Mouse (Mus musculus): ENCODE measurements at regions not wholly inside any gene's neighbourhood (a gene's known extent, or its start where the extent isn't known, plus 50 kb on each side); places are given as distances from the start of the nearest gene placed in this dataset.

DNA sequence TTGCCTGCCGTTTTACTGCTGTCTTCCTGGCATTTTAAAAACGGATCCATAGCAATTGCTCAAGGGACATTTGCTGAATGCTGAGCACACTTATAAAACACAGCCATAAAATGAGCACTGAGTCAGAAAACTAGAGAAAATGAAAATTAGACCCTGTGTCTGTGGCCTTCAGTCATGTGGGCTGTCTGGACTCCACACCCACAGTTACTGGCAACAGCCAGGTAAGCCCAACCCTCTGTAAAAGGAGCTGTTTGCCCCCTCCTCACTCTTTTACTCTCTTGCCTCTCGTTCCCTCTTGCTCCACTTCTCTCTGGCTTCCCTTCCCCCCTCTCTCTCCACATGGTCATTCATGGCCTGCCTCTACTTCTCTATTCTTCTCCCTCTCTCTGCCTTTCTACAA is 2169.9 kb downstream of the 9330182O14Rik start:
- no peak for DNase-seq (ENCODE audit: low read depth, low spot score)

DNA sequence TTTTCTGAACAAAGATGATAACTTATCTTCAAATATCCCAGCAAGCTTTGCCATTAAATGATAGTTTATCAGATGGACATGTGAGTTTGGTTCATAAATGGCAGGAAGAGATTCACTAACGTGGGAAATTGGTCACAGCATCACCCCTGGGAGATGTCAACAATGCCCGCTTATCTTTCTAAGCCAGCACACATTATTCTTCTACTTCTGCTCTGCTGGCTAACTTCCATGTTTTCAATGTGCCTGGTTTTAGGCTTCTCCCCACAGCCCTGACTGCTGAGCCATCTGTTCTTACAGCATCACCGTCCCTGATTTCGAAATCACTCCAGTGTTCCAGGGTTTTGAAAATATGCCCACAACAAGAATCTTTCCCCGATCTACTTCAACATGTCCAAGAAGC is 2175.4 kb downstream of the 9330182O14Rik start:
- DNase-seq (ENCODE audit: low read depth, low spot score): no peak

DNA sequence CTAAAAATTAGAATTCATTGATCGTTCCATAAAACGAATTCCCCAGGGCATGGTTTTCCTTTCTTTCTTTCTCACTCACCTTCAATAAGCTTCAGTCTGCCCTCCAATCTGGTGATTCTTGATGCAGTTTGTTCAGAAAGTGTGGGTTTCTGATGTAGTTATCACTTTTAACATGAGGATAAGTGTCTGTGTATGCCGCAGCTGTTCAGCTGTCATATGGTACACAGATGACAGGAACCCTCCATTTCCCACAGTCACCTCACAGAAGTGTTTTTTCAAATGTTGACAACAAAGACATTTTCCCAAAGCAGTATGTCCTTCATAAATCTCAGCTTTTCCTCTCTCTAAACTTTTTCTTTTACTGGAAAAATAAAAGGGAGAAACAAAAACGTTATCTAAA is 2177.0 kb downstream of the 9330182O14Rik start:
- no peak for DNase-seq (ENCODE audit: low read depth, low spot score)

DNA sequence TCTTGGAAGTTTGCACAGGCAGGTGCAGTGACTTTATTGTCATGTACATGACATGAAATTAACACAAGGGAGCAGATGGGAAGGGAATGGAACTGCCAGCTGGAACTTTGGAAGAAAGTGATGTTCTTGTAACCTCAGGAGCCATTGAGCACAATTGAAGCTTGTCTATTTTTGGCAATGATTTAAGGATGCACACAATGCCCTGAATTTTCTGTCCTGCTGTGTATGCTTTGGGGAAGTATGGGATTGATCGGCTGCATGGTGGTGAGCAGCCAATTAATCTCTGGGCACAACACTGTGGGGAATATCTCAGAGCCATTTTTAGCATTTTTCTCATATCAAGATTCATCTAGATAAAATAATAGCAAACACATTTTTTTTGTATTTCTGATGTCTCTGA is 2186.2 kb downstream of the 9330182O14Rik start:
- DNase-seq (ENCODE audit: low read depth, low spot score): no peak

DNA sequence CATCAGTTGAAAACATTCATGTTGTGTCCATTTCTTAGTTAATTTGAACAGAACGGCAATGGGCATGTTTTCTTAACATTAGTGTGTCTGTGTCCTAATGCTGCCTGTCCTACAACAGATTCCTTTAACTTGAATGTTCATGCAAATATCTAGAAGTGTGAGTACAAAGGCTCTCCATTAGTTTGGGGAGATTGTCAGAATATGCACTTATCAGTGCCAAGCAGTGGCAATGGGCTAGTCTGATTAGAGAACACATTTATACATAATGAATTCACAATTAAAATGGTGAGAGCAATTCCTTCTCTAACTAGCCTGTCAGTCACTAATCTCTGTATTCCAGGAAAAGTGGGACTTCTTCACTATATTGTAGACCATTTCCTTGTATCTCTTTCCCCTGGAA is 2188.8 kb downstream of the 9330182O14Rik start:
- DNase-seq (ENCODE audit: low read depth, low spot score): no peak

DNA sequence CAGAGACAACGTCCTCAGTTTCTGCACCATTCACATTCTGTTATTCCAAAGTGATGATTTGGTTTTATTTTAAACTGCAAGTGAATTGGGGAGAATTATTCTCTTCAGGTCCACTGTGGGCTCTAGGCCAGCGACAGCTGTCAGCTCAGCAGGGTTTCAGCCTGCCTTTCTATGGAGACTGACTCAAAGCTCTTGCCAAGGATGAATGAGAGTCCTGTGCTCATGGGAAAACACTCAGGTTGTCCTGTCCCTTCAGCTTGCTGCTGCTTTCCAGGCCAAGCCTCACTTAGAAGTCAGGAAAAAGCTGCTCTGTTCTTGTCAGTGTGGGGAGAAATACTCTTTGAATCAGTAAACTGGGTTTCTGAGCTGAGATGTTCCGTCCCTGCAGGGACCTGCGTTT is 2191.1 kb downstream of the 9330182O14Rik start:
- no peak for DNase-seq (ENCODE audit: low read depth, low spot score)

DNA sequence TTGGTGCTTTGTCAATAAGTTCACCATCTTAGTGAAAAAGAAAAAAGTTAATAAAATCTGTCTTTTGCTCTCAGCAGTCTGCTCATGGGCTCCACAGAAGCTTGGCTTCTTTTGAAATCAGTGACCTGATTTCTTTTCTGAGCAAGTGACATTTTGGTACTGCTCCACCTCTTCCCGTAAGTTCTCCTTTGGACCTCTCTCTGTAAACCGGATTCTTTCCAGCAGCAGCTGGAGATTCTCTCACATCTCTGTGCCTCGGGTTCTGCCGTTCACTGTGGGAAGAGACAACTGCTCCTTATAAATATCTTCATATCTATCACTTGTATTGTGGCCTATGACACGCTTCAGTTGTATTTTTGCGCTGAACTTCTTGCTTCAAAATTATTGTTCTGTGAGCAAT is 2194.4 kb downstream of the 9330182O14Rik start:
- no peak for DNase-seq (ENCODE audit: low read depth, low spot score)

DNA sequence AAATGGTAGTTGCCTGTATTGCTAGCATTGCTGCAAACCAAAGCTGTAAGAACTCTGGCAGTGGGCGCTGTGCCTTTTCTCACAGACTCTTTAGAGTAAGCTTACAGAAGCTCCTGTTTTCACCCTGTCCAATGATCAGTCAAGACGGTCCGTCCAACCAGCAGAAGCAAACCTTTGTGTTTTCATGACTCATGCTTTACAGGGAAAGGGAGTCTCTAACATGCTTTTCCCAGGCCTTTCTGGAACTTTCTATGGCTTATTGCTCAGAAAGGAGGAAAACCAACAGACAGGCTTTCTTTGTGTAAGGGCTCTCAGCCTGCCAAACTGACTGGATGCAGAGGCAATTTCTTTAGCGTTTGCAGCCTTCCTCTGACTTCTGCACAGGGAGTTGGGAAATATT is 2195.6 kb downstream of the 9330182O14Rik start:
- no peak for DNase-seq (ENCODE audit: low read depth, low spot score)

DNA sequence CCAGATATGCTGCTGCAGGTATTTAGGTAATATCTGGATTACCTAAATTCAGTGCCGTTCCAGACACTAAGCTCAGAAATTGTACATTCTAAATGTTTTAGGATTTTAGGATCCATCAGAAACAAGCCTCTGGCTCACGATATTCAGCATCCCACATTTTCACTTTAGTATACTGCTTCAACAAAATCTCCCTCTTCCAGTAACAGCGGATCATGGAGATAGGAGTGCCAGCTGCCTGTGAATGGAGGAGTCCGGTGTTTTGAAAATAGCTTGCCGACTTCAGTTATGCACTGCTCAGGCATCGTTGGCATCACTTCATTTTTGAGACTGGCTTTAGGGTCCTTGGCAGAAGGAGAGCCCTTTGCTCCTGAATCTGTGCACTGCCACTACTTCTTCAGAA is 2199.5 kb downstream of the 9330182O14Rik start:
- DNase-seq (ENCODE audit: low read depth, low spot score): no peak

DNA sequence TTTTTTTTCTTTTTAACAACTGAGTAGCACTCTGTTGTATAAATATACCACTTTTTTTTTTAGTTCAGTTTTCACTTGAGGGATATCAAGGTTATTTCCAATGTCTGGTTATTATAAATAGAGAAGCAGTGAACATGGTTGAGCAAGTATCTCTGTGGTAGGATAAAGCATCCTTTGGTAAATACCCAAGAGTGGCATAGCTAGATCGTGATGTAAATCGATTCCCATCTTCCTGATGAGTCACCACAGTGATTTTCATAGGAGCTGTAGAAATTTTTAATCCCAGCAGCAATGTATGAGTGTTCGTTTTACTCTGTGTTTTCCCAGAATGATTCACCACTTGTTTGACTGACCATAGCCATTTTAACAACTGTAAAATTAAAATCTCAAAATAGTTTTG is 2212.0 kb downstream of the 9330182O14Rik start:
- no peak for DNase-seq (ENCODE audit: low read depth, low spot score)

DNA sequence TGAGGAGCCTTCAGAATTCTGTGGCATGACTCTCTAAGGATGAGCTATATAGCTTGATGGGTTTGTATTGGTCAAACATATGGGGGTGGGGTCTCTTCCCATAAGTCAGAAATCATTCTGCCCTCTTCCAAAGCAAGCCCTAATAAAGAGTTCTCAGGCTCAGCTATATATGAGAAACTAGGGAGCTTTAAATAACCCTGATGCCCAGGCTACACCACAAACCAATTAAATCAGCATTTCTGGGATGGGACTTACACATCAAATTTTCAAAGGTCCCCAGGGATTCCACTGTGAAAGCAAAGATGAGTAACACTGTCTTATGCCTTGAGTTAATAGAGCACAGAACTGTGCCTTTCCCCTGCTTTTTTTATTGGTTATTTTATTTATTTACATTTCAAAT is 2227.7 kb downstream of the 9330182O14Rik start:
- DNase-seq (ENCODE audit: low read depth, low spot score): no peak

DNA sequence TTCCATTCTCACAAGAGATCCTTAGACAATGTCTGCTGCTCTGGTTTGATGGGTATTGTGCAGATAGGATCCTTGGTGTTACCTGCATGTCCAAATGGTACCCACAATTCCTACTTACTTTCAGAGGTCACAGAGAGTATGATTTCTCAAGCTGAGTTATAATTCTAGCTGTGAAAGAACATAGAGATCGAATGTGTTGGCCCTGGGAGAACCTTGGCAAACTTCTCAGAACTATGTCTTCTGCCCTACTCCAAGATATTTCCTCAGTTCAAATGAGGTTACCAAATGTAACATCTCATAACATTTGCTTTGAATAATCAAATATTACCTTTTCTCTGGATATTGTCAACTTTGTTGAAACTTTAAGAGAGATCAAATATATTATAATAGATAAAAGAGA is 2230.8 kb downstream of the 9330182O14Rik start:
- DNase-seq (ENCODE audit: low read depth, low spot score): no peak

DNA sequence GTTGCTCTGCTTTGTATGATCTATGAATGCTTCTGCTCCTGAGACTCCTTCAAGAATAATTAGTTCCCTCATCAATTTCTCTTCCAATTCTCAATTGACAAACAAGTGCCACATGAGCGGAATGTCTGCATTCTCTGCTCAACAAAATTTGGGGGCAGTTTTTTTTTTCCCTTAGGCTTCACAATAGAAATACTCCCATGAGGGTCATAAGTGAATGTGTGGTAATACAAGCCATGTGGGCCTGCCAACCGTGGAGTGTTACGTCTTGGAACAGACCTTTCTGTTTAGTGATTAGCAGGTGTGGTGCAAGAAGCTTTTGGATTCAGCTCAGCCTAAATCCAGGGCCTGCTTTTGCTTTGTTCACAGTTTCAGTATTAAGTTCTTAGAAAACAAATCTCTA is 2232.6 kb downstream of the 9330182O14Rik start:
- no peak for DNase-seq (ENCODE audit: low read depth, low spot score)

DNA sequence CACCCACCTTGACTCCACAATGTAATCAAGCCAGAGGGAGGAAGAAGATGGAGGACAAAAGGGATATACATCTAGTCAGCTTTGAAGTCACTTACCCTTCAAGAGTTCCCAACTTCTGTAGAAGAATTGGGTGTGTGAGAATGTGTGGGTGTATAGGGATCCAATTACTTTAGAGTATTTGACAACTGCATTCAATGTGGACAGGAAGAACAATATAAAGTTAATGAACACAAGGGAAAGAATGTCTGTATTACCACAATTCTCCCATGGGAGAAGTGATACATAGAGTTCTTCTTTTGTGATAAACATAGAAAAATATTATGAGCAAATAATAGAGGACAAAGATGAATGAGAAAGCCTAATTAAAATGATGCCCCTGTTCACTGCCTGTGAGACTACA is 2235.4 kb downstream of the 9330182O14Rik start:
- DNase-seq (ENCODE audit: low read depth, low spot score): no peak

DNA sequence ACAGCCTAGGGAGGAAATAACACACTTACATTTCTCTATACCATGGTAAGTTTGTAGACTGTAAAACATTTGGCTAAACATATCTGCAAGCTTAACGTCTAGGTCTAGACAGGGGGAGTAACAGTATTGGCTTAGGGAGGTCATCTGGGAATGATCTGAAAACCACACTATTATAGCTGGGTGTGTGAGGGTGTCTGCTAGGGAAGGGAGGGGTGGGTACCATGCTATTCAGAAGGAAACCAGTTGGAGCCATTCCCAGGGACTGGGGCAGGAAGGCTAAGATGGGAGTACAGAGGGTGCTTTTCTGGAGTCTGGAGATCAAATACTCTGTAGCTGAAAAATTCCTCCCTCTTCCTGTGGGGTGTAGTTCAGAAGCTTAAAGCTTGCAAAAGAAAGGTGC is 2235.9 kb downstream of the 9330182O14Rik start:
- DNase-seq (ENCODE audit: low read depth, low spot score): no peak

DNA sequence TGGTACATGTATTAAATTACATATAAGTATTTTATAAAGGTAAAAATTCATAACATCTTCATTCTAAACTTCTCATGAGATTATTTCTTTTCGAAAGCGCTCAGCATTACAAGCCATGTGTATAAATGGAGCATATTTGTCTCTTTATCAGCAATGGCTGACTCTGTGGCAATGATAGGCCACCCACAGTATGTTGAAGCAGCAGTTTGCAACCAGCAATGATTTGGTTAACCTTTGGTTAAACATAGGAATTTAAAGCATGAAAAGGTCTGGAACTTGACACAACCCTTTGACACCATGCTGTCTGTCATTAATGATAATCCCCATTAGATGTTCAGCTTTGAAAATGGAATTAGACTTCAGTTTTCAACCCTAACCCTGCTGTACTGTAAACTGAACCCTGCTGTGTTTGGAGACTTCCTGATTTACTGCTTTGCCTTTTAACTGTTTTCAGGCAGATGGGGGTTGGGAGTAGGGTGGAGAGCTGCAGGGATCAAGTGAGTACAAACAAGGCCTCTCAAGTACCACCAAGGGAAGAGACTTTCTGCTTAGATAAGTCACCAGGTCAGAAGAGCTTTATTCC is 2238.6 kb downstream of the 9330182O14Rik start:
- DNase-seq (ENCODE audit: low read depth, low spot score): no peak

All from CD4-positive helper T cell, adult 2 months (primary cell).